Mouse (Mus musculus) liver, postnatal 0 days (tissue): Measurements from ENCODE around the gene Accs.

Experiments
- CTCF ChIP-seq: sonication (generic); IDR thresholded peaks from 2 replicates; pipeline ENCODE4 v1.5.1; 2016; ENCODE audit warnings: antibody characterized with exemption, low read depth
- EP300 ChIP-seq: IDR thresholded peaks from 2 replicates; pipeline ENCODE4 v1.6.1; 2016; ENCODE audit warnings: antibody characterized with exemption, low read depth, mild to moderate bottlenecking

GRCm38 (mm10) chr2:93840109-93840508 is 9.6 kb downstream of the Accs start:
- TF ChIP-seq CTCF (no peak), EP300 (no peak)
